Mouse (Mus musculus): ENCODE measurements at regions not wholly inside any gene's neighbourhood (a gene's known extent, or its start where the extent isn't known, plus 50 kb on each side); places are given as distances from the start of the nearest gene placed in this dataset.

GRCm38 (mm10) chr16:71622664-71623063 is 685.4 kb upstream of the Robo1 start:
- TF ChIP-seq CTCF (conservative IDR thresholded peaks at IDR 0.05; ENCODE audit: insufficient read depth, insufficient read length, low read depth, low read length) (no peak), POLR2A (IDR thresholded peaks at IDR 0.05; ENCODE audit: low read depth, low read length) (no peak)
- Histone ChIP-seq H3K36me3 (ENCODE audit: control insufficient read depth, insufficient read depth, low read length) (no peaks in the 10 kb centered on the region), H3K27me3 (replicated peaks; ENCODE audit: control insufficient read depth, insufficient read depth, low read length) (no peaks in the 10 kb centered on the region), H3K4me1 (ENCODE audit: control insufficient read depth, insufficient read depth, low read length) (no peaks in the 10 kb centered on the region), H3K4me3 (ENCODE audit: insufficient read depth, low read depth, low read length) (no peak overlapping the region), H3K27ac (ENCODE audit: insufficient read depth, low read depth, low read length) (no peak overlapping the region)
- DNase-seq, result no peak
- WGBS, result 87% methylated on average over 8 of the region's 8 CpGs

DNA sequence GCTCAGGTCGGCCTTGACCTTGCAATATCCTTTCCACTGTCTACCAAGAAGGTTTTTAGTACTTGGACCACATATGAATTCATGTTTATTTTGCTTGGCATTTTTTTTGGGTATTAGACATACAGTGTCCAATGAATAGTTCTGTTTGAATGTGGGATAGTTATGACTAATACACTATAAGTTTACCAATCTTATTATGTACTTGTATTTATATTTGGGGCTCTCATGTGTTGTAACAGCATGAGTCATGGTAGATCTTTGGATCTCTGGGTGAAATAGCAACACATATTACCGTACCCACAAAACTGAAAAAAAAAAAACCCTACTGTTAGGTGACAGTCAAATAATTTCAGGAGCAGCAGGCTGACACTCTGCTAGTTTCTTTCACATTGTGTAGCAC is 667.7 kb upstream of the Robo1 start:
- no peaks in the 10 kb centered on the region for H3K4me1 ChIP-seq (ENCODE audit: control insufficient read depth, insufficient read depth, low read length)
- TF ChIP-seq POLR2A (IDR thresholded peaks at IDR 0.05; ENCODE audit: low read depth, low read length) (no peak), CTCF (conservative IDR thresholded peaks at IDR 0.05; ENCODE audit: insufficient read depth, insufficient read length, low read depth, low read length) (no peak)
- DNase-seq, result no peak
- H3K4me3 ChIP-seq (ENCODE audit: insufficient read depth, low read depth, low read length), result no peak overlapping the region
- H3K36me3 ChIP-seq (ENCODE audit: control insufficient read depth, insufficient read depth, low read length), result no peaks in the 10 kb centered on the region
- H3K27me3 ChIP-seq (replicated peaks; ENCODE audit: control insufficient read depth, insufficient read depth, low read length), result no peaks in the 10 kb centered on the region
- WGBS, result 73% methylated on average over 2 of the region's 2 CpGs
- H3K27ac ChIP-seq (ENCODE audit: insufficient read depth, low read depth, low read length), result no peak overlapping the region

- 80% methylated on average over 6 of the region's 6 CpGs for WGBS
- no peak overlapping the region for H3K4me3 ChIP-seq (ENCODE audit: insufficient read depth, low read depth, low read length)
Observed at GRCm38 (mm10) chr16:71643223-71643622, 664.9 kb upstream of the Robo1 start.

DNA sequence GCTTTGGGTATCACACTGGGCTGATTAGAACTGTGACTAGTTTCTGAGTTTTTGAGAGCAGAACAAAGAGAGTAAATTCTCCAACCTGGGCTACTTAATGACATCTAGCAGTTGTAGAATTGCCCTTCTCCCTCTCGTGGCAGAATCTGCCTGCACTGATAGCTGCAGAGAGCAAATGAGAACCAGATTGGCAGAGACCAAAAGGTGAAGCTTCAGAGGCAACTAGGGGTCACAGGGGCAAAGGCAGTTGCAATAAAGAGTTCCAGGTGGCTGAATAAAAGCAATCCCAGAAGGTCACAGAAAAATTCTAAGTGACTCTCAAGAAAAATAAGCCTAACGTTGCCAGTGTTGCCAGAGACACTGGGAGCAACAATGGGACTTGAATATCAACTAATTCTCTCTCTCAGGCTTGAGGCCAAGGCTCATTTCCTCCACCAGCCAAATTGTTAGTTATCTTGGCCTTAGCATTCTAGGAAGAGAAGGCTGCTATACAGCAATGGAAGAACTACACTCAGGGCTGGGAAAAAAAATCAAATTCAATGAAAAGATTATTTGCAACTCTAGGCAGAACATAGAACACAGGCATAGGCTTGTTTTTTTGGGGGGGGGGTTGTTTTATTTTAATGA is 629.9 kb upstream of the Robo1 start:
- Histone ChIP-seq H3K27ac (ENCODE audit: insufficient read depth, low read depth, low read length) (no peak overlapping the region), H3K4me3 (ENCODE audit: insufficient read depth, low read depth, low read length) (no peak overlapping the region), H3K36me3 (ENCODE audit: control insufficient read depth, insufficient read depth, low read length) (no peaks in the 10 kb centered on the region), H3K27me3 (replicated peaks; ENCODE audit: control insufficient read depth, insufficient read depth, low read length) (no peaks in the 10 kb centered on the region), H3K4me1 (ENCODE audit: control insufficient read depth, insufficient read depth, low read length) (no peaks in the 10 kb centered on the region)
- no peak for DNase-seq
- 8% methylated on average over 2 of the region's 2 CpGs for WGBS
- TF ChIP-seq CTCF (conservative IDR thresholded peaks at IDR 0.05; ENCODE audit: insufficient read depth, insufficient read length, low read depth, low read length) (no peak), POLR2A (IDR thresholded peaks at IDR 0.05; ENCODE audit: low read depth, low read length) (no peak)

More at GRCm38 (mm10) chr16:71643223-71643622, 664.9 kb upstream of the Robo1 start:
- DNase-seq, result no peak
- Histone ChIP-seq H3K4me1 (ENCODE audit: control insufficient read depth, insufficient read depth, low read length) (no peaks in the 10 kb centered on the region), H3K27me3 (replicated peaks; ENCODE audit: control insufficient read depth, insufficient read depth, low read length) (no peaks in the 10 kb centered on the region), H3K36me3 (ENCODE audit: control insufficient read depth, insufficient read depth, low read length) (no peaks in the 10 kb centered on the region), H3K27ac (ENCODE audit: insufficient read depth, low read depth, low read length) (no peak overlapping the region)
- TF ChIP-seq CTCF (conservative IDR thresholded peaks at IDR 0.05; ENCODE audit: insufficient read depth, insufficient read length, low read depth, low read length) (no peak), POLR2A (IDR thresholded peaks at IDR 0.05; ENCODE audit: low read depth, low read length) (no peak)

DNA sequence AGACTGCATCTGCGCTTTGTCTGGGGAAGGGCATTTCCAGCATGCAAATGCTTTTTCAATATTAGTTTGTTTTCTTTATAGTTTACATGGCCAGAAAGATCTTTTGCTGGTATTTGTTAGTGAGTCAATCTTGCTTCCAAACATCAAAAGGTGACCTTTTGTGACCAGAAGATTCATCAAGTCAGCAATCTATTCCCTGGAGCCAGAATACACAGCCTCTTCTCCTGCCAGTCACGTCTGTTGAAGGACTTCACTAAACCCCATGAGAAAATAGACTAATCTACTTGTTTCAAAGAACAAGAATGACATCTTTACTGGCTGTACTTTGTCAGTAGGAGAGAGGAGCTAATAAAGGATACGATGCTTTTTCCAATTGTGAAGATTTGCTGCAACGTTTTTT is 614.6 kb upstream of the Robo1 start:
- DNase-seq, result no peak
- H3K36me3 ChIP-seq (ENCODE audit: control insufficient read depth, insufficient read depth, low read length), result no peaks in the 10 kb centered on the region
- no peak overlapping the region for H3K4me3 ChIP-seq (ENCODE audit: insufficient read depth, low read depth, low read length)
- H3K4me1 ChIP-seq (ENCODE audit: control insufficient read depth, insufficient read depth, low read length), result no peaks in the 10 kb centered on the region
- 51% methylated on average over 4 of the region's 4 CpGs for WGBS
- H3K27ac ChIP-seq (ENCODE audit: insufficient read depth, low read depth, low read length), result no peak overlapping the region
- H3K27me3 ChIP-seq (replicated peaks; ENCODE audit: control insufficient read depth, insufficient read depth, low read length), result no peaks in the 10 kb centered on the region
- TF ChIP-seq CTCF (conservative IDR thresholded peaks at IDR 0.05; ENCODE audit: insufficient read depth, insufficient read length, low read depth, low read length), result no peak
- TF ChIP-seq POLR2A (IDR thresholded peaks at IDR 0.05; ENCODE audit: low read depth, low read length), result no peak

DNA sequence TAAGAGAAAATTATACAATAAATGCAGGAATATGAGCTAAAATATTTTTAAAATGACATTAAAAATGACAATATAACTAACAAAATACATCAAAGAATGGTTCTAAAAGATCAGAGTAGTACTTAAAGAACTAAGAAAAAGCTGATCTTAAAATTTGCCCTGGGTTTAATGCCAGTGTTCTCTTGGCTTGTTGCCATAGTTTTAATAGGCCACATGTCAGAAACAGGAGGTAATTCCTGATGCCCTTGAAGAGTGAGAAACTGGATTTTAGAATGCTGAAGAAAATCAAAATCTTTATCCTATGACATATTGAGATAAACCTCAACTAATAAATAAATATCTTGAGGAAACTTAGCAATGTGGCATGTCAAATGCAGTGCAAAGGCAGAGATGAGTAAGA is 602.3 kb upstream of the Robo1 start:
- TF ChIP-seq CTCF (conservative IDR thresholded peaks at IDR 0.05; ENCODE audit: insufficient read depth, insufficient read length, low read depth, low read length) (no peak), POLR2A (IDR thresholded peaks at IDR 0.05; ENCODE audit: low read depth, low read length) (no peak)
- Histone ChIP-seq H3K4me1 (ENCODE audit: control insufficient read depth, insufficient read depth, low read length) (no peaks in the 10 kb centered on the region), H3K4me3 (ENCODE audit: insufficient read depth, low read depth, low read length) (no peak overlapping the region), H3K27me3 (replicated peaks; ENCODE audit: control insufficient read depth, insufficient read depth, low read length) (no peaks in the 10 kb centered on the region), H3K27ac (ENCODE audit: insufficient read depth, low read depth, low read length) (no peak overlapping the region), H3K36me3 (ENCODE audit: control insufficient read depth, insufficient read depth, low read length) (no peaks in the 10 kb centered on the region)
- no peak for DNase-seq

- Histone ChIP-seq H3K4me1 (ENCODE audit: control insufficient read depth, insufficient read depth, low read length) (no peaks in the 10 kb centered on the region), H3K4me3 (ENCODE audit: insufficient read depth, low read depth, low read length) (no peak overlapping the region), H3K27me3 (replicated peaks; ENCODE audit: control insufficient read depth, insufficient read depth, low read length) (no peaks in the 10 kb centered on the region), H3K27ac (ENCODE audit: insufficient read depth, low read depth, low read length) (no peak overlapping the region), H3K36me3 (ENCODE audit: control insufficient read depth, insufficient read depth, low read length) (no peaks in the 10 kb centered on the region)
- no peak for DNase-seq
- 47% methylated on average over 3 of the region's 3 CpGs for WGBS
- no peak for TF ChIP-seq POLR2A (IDR thresholded peaks at IDR 0.05; ENCODE audit: low read depth, low read length)
- TF ChIP-seq CTCF (conservative IDR thresholded peaks at IDR 0.05; ENCODE audit: insufficient read depth, insufficient read length, low read depth, low read length), result no peak
Observed at GRCm38 (mm10) chr16:71709684-71710083, 598.4 kb upstream of the Robo1 start.
